In genomic region chr14:30711892-30712291, GRCm38 (mm10) we compare ENCODE assay signal across 30 mouse cellular contexts.
"Had no signal": no experiment of that assay in that cellular context is flagged by ENCODE, and none has a peak within 500 bp of the region (broad histone marks: within the 10 kb centered on the region; RNA-seq: fewer than 3 reads in every experiment).

No protein-coding gene starts in this region.

- ATAC-seq: liver, postnatal 0 days; lung, postnatal 0 days; midbrain, embryonic 13.5 days; midbrain, embryonic 15.5 days; midbrain, embryonic 16.5 days had no signal

- H3K9ac ChIP-seq: limb, embryonic 12.5 days; limb, embryonic 13.5 days; limb, embryonic 15.5 days; liver, embryonic 13.5 days; liver, embryonic 14.5 days; liver, embryonic 15.5 days; liver, postnatal 0 days; lung, embryonic 14.5 days; lung, embryonic 15.5 days; midbrain, embryonic 12.5 days; midbrain, embryonic 13.5 days; midbrain, embryonic 15.5 days had no signal

- DNase-seq: left cerebral cortex, postnatal 4 days; liver; liver, embryonic 13.5 days; liver, postnatal 0 days; lung, adult 18-20 months; lung, adult 2 months; lung, embryonic 14.5 days; lung, postnatal 10 days; lung, postnatal 14 days; lung, postnatal 36 days; lung, postnatal 4 days; midbrain, embryonic 14.5 days had no signal

- H3K4me3 ChIP-seq: left cerebral cortex, adult 2 months; limb, embryonic 10.5 days; limb, embryonic 12.5 days; limb, embryonic 13.5 days; limb, embryonic 15.5 days; liver, embryonic 13.5 days; liver, embryonic 15.5 days; lung, embryonic 15.5 days; megakaryocyte, embryonic 14.5 days; midbrain, embryonic 10.5 days; midbrain, embryonic 12.5 days; midbrain, embryonic 13.5 days; midbrain, embryonic 15.5 days; myocyte had no signal

- H3K27ac ChIP-seq: left cerebral cortex, adult 2 months; limb, embryonic 10.5 days; limb, embryonic 12.5 days; limb, embryonic 13.5 days; limb, embryonic 15.5 days; liver, embryonic 13.5 days; liver, embryonic 14.5 days; liver, embryonic 15.5 days; lung, embryonic 15.5 days; macrophage; midbrain, embryonic 10.5 days; midbrain, embryonic 12.5 days; midbrain, embryonic 13.5 days; midbrain, embryonic 15.5 days had no signal

- H3K27me3 ChIP-seq: midbrain, embryonic 13.5 days; midbrain, embryonic 15.5 days had no signal

- H3K4me2 ChIP-seq: limb, embryonic 12.5 days; limb, embryonic 13.5 days; limb, embryonic 15.5 days; liver, embryonic 13.5 days; liver, embryonic 15.5 days; lung, embryonic 14.5 days; lung, embryonic 15.5 days; midbrain, embryonic 11.5 days; midbrain, embryonic 12.5 days; midbrain, embryonic 13.5 days; midbrain, embryonic 15.5 days had no signal

- H3K9me3 ChIP-seq: limb, embryonic 10.5 days; limb, embryonic 12.5 days; limb, embryonic 13.5 days; limb, embryonic 15.5 days; liver, embryonic 13.5 days; liver, embryonic 15.5 days; lung, embryonic 15.5 days; megakaryocyte, embryonic 14.5 days; midbrain, embryonic 10.5 days; midbrain, embryonic 12.5 days; midbrain, embryonic 13.5 days; midbrain, embryonic 15.5 days had no signal

- H3K36me3 ChIP-seq: limb, embryonic 10.5 days; limb, embryonic 12.5 days; limb, embryonic 13.5 days; limb, embryonic 15.5 days; liver, embryonic 13.5 days; liver, embryonic 15.5 days; lung, embryonic 15.5 days; midbrain, embryonic 10.5 days; midbrain, embryonic 12.5 days; midbrain, embryonic 13.5 days; midbrain, embryonic 15.5 days had no signal
